Mouse (Mus musculus) forebrain, embryonic 16.5 days (tissue): Measurements from ENCODE around the gene Hadhb. TPM values are rescaled to one million over a fixed set of nuclear protein-coding genes. Genes with fewer than 3 reads are reported as not detected.

ENCODE experiments used
- ATAC-seq: fragments of 200-750 bp; cut with Nextera tagmentation; 2 replicates; pipeline ENCODE4 v1.8.0; 2017; ENCODE audit warnings: mild to moderate bottlenecking, moderate library complexity
- H3K27ac ChIP-seq: fragments of 300-500 bp; sonication (generic); 2 replicates; pipeline ENCODE4 v1.5.1; 2014; ENCODE audit warnings: low read length, control low read depth
- H3K27me3 ChIP-seq: fragments of 300-500 bp; sonication (generic); replicated peaks from 2 replicates; pipeline ENCODE4 v1.6.1; 2014; ENCODE audit warnings: low read length; ENCODE audit not compliant: control insufficient read depth, insufficient read depth
- H3K36me3 ChIP-seq: fragments of 300-500 bp; sonication (generic); 2 replicates; pipeline ENCODE4 v1.6.1; 2014; ENCODE audit not compliant: control insufficient read depth, insufficient read depth
- H3K4me1 ChIP-seq: fragments of 300-500 bp; sonication (generic); replicated peaks from 2 replicates; pipeline ENCODE4 v1.6.1; 2014; ENCODE audit warnings: low read length; ENCODE audit not compliant: control insufficient read depth, insufficient read depth
- H3K4me2 ChIP-seq: fragments of 300-500 bp; sonication (generic); 2 replicates; pipeline ENCODE4 v1.6.1; 2014; ENCODE audit warnings: mild to moderate bottlenecking, low read length, control low read depth
- H3K4me3 ChIP-seq: fragments of 300-500 bp; sonication (generic); replicated peaks from 2 replicates; pipeline ENCODE4 v1.5.1; 2014; ENCODE audit warnings: mild to moderate bottlenecking, low read length, control low read depth
- H3K9ac ChIP-seq: fragments of 300-500 bp; sonication (generic); replicated peaks from 2 replicates; pipeline ENCODE4 v1.6.1; 2014; ENCODE audit warnings: low read depth, low read length, control low read depth
- H3K9me3 ChIP-seq: fragments of 300-500 bp; sonication (generic); 2 replicates; pipeline ENCODE4 v1.6.1; 2016; ENCODE audit warnings: low read length; ENCODE audit not compliant: control insufficient read depth
- WGBS: fragments of 180-500 bp; shearing (Covaris S2); extraction: QIAGEN DNeasy Blood & Tissue Kit; methylation state at CpG from one replicate; pipeline ENCODE4 v1.1.7; 2014; 5-methylcytosine and 5-hydroxymethylcytosine counted together
- polyA plus RNA-seq: library from polyadenylated mRNA; unstranded; fragments of >200 nt; fragmentation: Nextera tagmentation; extraction: Ambion mirVana; gene quantifications from 2 replicates; pipeline ENCODE4 v1.2.1, GENCODE M21; 2015

The Hadhb gene
- polyA plus RNA-seq, 1 experiment from 2014 or later, result 66.5 TPM

DNA sequence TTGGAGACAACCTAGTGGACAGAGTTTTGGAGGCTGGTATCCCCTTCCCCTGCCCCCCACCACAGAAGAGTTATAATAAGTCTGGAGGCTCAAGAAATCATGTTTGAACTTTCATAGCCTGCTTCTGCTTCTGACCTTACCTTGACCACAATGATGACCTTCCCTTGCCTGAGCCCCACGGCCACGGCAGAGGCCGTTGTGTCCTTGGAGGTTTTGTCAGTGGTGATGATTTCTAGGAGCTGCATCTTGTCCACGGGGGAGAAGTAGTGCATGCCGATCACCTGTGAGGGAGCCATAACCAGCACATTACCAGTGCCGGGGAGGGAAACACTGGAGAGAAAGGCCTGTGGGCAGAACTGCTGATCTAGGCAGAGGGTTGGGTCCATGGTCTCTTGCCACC is 32.6 kb upstream of the Hadhb start:
- no peaks in the 10 kb centered on the region for H3K27me3 ChIP-seq
- no peak overlapping the region for H3K9ac ChIP-seq
- no peak for ATAC-seq
- H3K4me2 ChIP-seq, result no peak overlapping the region
- no peaks in the 10 kb centered on the region for H3K9me3 ChIP-seq
- H3K4me3 ChIP-seq, result no peak overlapping the region
- H3K4me1 ChIP-seq, result no peaks in the 10 kb centered on the region
- H3K36me3 ChIP-seq, result peaks cover 54% of the 10 kb centered on the region
- H3K27ac ChIP-seq, result no peak overlapping the region
- 97% methylated on average over 6 of the region's 6 CpGs for WGBS

DNA sequence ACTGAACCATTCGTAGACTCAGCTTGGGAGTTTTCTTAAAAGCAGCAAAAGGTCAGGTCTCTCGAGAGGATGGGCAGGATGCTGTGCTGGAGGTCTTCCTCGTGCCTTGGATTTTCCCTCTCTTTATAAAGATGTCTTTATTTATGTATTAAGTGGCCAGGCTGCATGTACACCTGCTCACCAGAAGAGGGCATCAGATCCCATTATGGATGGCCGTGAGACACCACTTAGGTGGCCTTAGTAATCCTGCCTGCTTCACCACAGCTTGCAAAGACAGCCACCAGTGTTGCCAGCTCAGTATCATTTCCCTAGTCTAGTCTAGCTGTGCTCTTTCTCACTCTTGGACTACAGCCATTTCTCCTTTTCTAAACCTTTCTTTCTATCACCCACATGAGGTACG is 29.5 kb upstream of the Hadhb start:
- WGBS, result 42% methylated on average over 5 of the region's 5 CpGs
- H3K36me3 ChIP-seq, result peaks cover 39% of the 10 kb centered on the region
- no peak overlapping the region for H3K4me3 ChIP-seq
- no peak overlapping the region for H3K27ac ChIP-seq
- H3K4me1 ChIP-seq, result no peaks in the 10 kb centered on the region
- no peaks in the 10 kb centered on the region for H3K9me3 ChIP-seq
- no peak overlapping the region for H3K9ac ChIP-seq
- 0 out of 2 replicates have a peak, but pooled peaks have one; percentile 54 for ATAC-seq
- no peaks in the 10 kb centered on the region for H3K27me3 ChIP-seq
- H3K4me2 ChIP-seq, result no peak overlapping the region

DNA sequence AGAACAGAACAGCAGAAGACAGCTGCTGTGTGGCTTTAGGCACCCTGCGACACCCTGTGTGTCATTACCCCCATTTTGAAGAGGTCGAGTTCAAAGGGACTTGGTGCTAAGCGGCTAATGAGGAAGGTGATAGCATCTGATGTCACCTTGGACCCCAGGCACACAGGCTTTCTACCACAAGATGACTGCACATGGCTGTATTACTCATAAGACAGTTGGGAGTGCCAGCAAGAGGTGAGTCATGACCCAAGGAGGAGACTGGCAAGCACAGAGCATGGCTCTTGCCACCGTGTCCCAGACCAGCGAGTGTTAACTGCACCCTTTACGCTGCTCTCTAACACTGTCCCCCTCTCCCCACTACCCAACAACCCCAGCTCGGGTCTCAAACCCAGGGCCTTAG is 28.3 kb upstream of the Hadhb start:
- Histone ChIP-seq H3K9ac (no peak overlapping the region), H3K9me3 (no peaks in the 10 kb centered on the region), H3K27me3 (no peaks in the 10 kb centered on the region), H3K4me3 (no peak overlapping the region), H3K27ac (no peak overlapping the region), H3K36me3 (peaks cover 34% of the 10 kb centered on the region), H3K4me2 (no peak overlapping the region), H3K4me1 (no peaks in the 10 kb centered on the region)
- ATAC-seq, result no peak
- 86% methylated on average over 7 of the region's 7 CpGs for WGBS

DNA sequence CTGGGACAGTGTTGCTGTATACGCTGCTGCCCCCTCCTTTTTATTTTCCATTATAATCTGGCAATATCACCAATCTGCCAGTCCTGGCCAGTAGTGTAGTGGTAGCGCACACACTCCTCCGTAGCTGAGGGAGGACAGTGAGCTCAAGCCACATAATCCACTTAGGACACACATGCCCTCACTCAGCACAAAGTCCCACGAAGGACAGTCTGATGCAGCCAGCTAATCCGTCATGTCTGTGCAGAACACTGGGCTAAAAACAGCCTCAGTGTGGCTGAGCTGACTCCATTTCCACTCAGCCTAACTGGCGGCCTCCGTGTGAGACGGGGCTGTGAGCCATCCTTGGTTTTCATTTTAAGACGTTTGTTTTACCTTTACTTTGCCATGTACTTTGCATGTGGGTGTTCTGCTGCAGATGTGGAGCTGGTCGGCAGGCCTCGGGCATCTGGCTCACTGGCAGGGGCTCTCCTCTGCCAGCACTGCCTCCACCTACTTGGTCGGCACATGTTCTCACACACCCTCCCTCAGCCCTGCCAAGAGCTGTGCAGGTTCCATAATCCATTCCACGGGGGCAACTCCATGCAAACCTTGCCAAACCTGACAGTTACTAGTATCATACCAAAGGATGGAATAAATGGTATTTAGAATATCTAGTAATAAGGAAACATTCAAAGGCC is 27.0 kb upstream of the Hadhb start:
- Histone ChIP-seq H3K27ac (no peak overlapping the region), H3K9ac (no peak overlapping the region), H3K9me3 (no peaks in the 10 kb centered on the region), H3K4me2 (no peak overlapping the region), H3K4me3 (no peak overlapping the region), H3K4me1 (no peaks in the 10 kb centered on the region), H3K27me3 (no peaks in the 10 kb centered on the region), H3K36me3 (peaks cover 23% of the 10 kb centered on the region)
- WGBS, result 91% methylated on average over 13 of the region's 13 CpGs
- ATAC-seq, result no peak

DNA sequence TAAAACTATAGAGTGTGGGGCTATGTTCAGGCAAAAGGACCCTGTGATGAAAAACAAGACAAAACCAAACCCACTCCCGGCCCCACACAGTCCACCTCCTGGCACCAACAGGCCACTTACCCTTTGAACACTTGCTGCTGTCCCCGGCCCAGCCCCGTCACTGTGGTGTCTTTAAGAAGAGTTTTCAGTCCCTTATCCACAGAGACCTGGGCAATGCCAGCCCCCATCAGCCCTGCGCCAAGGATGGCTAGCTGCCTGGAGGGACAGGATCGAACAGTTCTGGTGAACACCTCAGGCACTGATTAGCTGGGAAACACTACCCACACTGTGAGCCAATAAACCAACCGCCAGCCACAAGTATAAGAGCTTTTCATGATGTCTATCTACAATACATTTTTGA is 26.4 kb upstream of the Hadhb start:
- Histone ChIP-seq H3K27ac (no peak overlapping the region), H3K4me3 (no peak overlapping the region), H3K27me3 (no peaks in the 10 kb centered on the region), H3K9me3 (no peaks in the 10 kb centered on the region), H3K4me2 (no peak overlapping the region), H3K36me3 (peaks cover 26% of the 10 kb centered on the region), H3K9ac (no peak overlapping the region), H3K4me1 (no peaks in the 10 kb centered on the region)
- 88% methylated on average over 6 of the region's 6 CpGs for WGBS
- no peak for ATAC-seq

DNA sequence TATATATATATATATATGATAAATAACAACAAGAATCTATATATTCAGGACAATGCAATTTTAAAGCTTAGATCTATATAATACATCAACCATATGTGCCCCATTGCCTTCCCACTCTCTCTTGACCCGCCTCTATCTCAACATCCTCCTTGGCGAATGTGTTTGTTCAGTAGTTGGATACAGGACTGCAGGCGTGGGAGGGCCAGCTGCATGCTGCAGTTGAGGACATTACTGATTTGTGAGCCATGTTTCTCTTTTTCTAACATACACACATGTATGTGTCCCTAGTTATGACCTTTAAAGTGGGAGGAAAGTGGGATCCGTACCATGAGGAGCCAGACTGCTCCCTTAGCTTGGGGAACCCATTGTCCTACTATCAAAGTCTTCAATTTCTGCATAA is 23.8 kb upstream of the Hadhb start:
- H3K4me3 ChIP-seq, result no peak overlapping the region
- H3K36me3 ChIP-seq, result peaks cover 22% of the 10 kb centered on the region
- H3K4me1 ChIP-seq, result no peaks in the 10 kb centered on the region
- no peak overlapping the region for H3K27ac ChIP-seq
- no peak overlapping the region for H3K9ac ChIP-seq
- H3K9me3 ChIP-seq, result no peaks in the 10 kb centered on the region
- no peak overlapping the region for H3K4me2 ChIP-seq
- WGBS, result 97% methylated on average over 4 of the region's 4 CpGs
- no peaks in the 10 kb centered on the region for H3K27me3 ChIP-seq
- ATAC-seq, result no peak

DNA sequence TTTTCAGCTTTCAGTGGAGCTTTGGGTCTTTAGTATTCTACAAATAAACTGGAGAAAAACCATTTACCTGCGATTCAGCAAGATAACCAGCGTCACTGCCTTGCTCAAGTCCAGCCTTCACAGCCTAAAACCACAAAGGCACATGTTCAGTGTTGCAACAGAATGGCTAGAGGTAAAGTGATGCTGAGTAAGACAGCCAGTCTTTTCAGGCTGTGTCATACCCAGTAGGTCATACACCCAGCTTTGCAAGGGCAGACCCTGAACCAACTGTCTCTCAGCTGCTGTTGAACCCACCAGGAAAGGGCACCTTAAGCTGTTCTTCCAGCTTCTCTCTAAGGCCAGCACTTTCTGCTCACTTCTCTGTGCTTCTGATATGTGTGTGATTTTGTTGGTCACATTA is 22.9 kb upstream of the Hadhb start:
- no peak overlapping the region for H3K4me3 ChIP-seq
- no peak overlapping the region for H3K4me2 ChIP-seq
- H3K9me3 ChIP-seq, result no peaks in the 10 kb centered on the region
- no peak overlapping the region for H3K9ac ChIP-seq
- ATAC-seq, result no peak
- H3K36me3 ChIP-seq, result peaks cover 17% of the 10 kb centered on the region
- H3K27ac ChIP-seq, result no peak overlapping the region
- no peaks in the 10 kb centered on the region for H3K27me3 ChIP-seq
- no peaks in the 10 kb centered on the region for H3K4me1 ChIP-seq
- 100% methylated on average over 2 of the region's 2 CpGs for WGBS

DNA sequence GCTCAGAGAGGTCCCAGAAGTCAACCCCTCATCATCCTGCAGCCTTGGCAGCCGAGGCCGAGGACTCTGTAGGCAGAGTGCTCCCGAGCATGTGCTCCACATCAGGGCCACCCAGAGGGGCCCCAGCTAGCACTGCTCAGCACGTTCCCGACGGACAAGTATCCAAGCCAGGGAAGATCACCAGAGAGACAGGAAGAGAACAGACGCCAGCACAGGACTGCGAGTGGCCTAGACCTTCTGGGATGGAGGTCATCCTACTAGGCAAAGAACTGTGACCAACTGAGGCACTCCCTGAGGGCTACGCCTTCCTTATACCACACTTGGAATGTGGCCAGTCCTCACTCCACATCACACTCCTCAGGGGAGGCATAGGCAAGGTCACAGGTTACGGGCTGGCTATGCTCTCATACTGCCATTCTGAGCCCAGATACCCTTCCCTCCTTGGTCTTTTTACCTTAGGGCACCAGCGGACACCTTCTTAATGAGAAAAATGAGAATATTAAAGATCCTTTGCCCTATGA is 19.3 kb upstream of the Hadhb start:
- Histone ChIP-seq H3K27me3 (no peaks in the 10 kb centered on the region), H3K9me3 (no peaks in the 10 kb centered on the region), H3K36me3 (peaks cover 18% of the 10 kb centered on the region), H3K4me1 (no peaks in the 10 kb centered on the region), H3K4me2 (no peak overlapping the region), H3K4me3 (no peak overlapping the region), H3K9ac (no peak overlapping the region), H3K27ac (no peak overlapping the region)
- 95% methylated on average over 11 of the region's 11 CpGs for WGBS
- ATAC-seq, result no peak

DNA sequence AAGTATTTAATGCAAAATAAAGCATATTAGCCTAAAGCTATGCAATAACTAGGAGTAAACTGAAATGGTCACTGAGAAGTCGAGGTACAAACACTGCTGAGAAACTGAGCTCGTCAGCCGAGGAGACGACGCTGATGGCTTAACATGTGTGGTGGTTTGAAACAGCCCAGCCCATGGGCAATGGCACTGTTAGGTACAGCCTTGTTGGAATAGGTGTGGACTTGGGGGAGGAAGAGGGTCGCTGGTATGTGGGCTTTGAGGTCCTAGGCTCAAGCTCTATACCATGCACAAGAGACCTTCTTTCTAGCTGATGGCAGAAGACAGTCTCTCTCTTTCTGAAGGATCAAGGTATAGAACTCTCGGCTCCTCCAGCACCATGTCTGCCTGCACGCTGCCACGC is 17.8 kb upstream of the Hadhb start:
- Histone ChIP-seq H3K9me3 (no peaks in the 10 kb centered on the region), H3K9ac (no peak overlapping the region), H3K27ac (no peak overlapping the region), H3K4me2 (no peak overlapping the region), H3K4me1 (no peaks in the 10 kb centered on the region), H3K4me3 (no peak overlapping the region), H3K36me3 (peaks cover 23% of the 10 kb centered on the region), H3K27me3 (no peaks in the 10 kb centered on the region)
- WGBS, result 88% methylated on average over 9 of the region's 9 CpGs
- ATAC-seq, result no peak

DNA sequence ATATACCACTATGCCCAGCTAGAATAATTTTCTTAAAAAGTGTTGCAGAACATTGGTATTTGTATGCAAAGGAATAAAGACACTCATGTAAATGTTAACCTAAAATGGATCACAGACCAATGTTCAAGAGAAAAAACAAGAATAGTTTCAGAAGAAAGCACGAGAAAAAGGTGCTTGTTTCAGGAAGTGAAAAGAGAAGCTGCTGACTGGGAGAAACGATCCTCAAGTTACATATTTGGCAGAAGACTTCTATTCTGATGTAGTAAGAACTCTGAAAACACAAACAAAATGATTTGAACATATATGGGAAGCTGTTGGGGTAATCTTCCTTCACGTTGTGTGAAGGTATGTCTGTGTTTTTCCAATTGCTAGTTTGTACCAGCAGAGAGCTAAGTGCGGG is 16.9 kb upstream of the Hadhb start:
- Histone ChIP-seq H3K36me3 (peaks cover 27% of the 10 kb centered on the region), H3K9ac (no peak overlapping the region), H3K4me2 (no peak overlapping the region), H3K27ac (no peak overlapping the region), H3K4me3 (no peak overlapping the region), H3K9me3 (no peaks in the 10 kb centered on the region), H3K4me1 (no peaks in the 10 kb centered on the region), H3K27me3 (no peaks in the 10 kb centered on the region)
- ATAC-seq, result no peak
- 94% methylated on average over 4 of the region's 4 CpGs for WGBS
